Mouse (Mus musculus) neural tube, embryonic 15.5 days (tissue): ENCODE results near the gene Arl2. TPM values are rescaled to one million over a fixed set of nuclear protein-coding genes. Genes with fewer than 3 reads are reported as not detected.
A peak's percentile ranks its signal among the peaks of the same experiment; 100 is the strongest.

Experiments
- ATAC-seq: fragments of 200-750 bp; cut with Nextera tagmentation; 2 replicates; pipeline ENCODE4 v1.8.0; 2017; ENCODE audit warnings: mild to moderate bottlenecking, moderate TSS enrichment, moderate library complexity; ENCODE audit not compliant: low FRiP score
- H3K27ac ChIP-seq: fragments of 300-500 bp; sonication (generic); replicated peaks from 2 replicates; pipeline ENCODE4 v1.5.1; 2015; ENCODE audit warnings: mild to moderate bottlenecking, inconsistent platforms
- H3K27me3 ChIP-seq: fragments of 300-500 bp; sonication (generic); replicated peaks from 2 replicates; pipeline ENCODE4 v1.6.1; 2015; ENCODE audit warnings: inconsistent platforms
- H3K36me3 ChIP-seq: fragments of 300-500 bp; sonication (generic); 2 replicates; pipeline ENCODE4 v1.6.1; 2015; ENCODE audit warnings: inconsistent platforms
- H3K4me1 ChIP-seq: fragments of 300-500 bp; sonication (generic); 2 replicates; pipeline ENCODE4 v1.6.1; 2015; ENCODE audit warnings: inconsistent platforms
- H3K4me2 ChIP-seq: fragments of 300-500 bp; sonication (generic); 2 replicates; pipeline ENCODE4 v1.6.1; 2015; ENCODE audit warnings: inconsistent platforms, mild to moderate bottlenecking, moderate library complexity
- H3K4me3 ChIP-seq: fragments of 300-500 bp; sonication (generic); replicated peaks from 2 replicates; pipeline ENCODE4 v1.5.1; 2015; ENCODE audit warnings: mild to moderate bottlenecking, inconsistent platforms
- H3K9ac ChIP-seq: fragments of 300-500 bp; sonication (generic); replicated peaks from 2 replicates; pipeline ENCODE4 v1.6.1; 2015; ENCODE audit warnings: mild to moderate bottlenecking, inconsistent platforms
- H3K9me3 ChIP-seq: fragments of 300-500 bp; sonication (generic); replicated peaks from 2 replicates; pipeline ENCODE4 v1.6.1; 2016; ENCODE audit warnings: inconsistent platforms
- WGBS: fragments of 180-500 bp; shearing (Covaris S2); methylation state at CpG from one replicate; pipeline ENCODE4 v1.1.7; 2015; ENCODE audit warnings: mixed read lengths; 5-methylcytosine and 5-hydroxymethylcytosine counted together
- polyA plus RNA-seq: library from polyadenylated mRNA; unstranded; fragments of >200 nt; fragmentation: Nextera tagmentation; extraction: Ambion mirVana; gene quantifications from 2 replicates; pipeline ENCODE4 v1.2.1, GENCODE M21; 2015

Arl2 gene
- polyA plus RNA-seq, 1 experiment from 2014 or later: 157 TPM

DNA sequence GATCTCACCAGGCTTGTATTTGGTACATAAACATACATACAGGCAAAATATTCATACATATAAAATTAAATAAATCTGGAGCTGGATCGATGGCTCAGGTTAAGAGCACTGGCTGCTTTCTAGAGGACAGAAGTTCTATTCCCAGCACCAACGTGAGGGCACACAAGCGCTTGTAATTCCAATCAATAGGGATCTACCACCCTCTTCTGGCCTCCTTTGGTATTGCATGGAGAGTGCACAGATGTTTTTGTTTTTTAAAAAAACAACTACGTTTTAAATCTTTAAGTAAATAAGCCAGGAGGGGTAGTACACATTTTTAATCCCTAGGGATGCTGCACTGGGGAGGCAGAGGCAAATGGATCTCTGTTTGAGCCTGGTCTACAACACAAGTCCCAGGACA, 15.1 kb downstream of the Arl2 start:
- Histone ChIP-seq H3K36me3 (0 out of 2 replicates have a peak, but pooled peaks cover 5% of the 10 kb centered on the region), H3K4me1 (peaks cover 13% of the 10 kb centered on the region), H3K9ac (no peak overlapping the region), H3K9me3 (no peaks in the 10 kb centered on the region), H3K27ac (no peak overlapping the region), H3K4me3 (no peak overlapping the region), H3K27me3 (no peaks in the 10 kb centered on the region), H3K4me2 (no peak overlapping the region)
- 18% methylated on average over 4 of the region's 4 CpGs for WGBS
- no peak for ATAC-seq

DNA sequence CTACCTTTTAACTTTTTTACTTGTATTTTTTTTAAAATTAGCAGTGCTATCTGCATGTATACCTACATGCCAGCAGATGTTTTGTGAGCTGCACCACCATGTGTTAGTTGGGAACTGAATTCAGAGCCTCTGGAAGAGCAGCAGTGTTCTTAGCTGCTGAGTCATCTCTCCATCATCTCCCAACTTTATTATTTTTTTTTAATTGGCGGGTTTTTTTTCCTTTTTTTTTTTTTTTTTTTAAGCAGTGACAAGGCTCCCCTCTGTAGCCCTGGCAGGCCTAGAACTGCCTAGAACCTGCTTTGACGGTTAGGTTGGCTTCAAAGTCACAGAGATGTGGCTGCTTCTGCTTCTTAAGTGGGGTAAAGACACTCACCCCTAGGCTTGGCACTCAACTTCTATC, 16.4 kb downstream of the Arl2 start:
- peaks cover 14% of the 10 kb centered on the region for H3K4me1 ChIP-seq
- no peak for ATAC-seq
- peaks cover 10% of the 10 kb centered on the region for H3K36me3 ChIP-seq
- H3K4me3 ChIP-seq: no peak overlapping the region
- H3K9ac ChIP-seq: no peak overlapping the region
- H3K27ac ChIP-seq: no peak overlapping the region
- WGBS: 73% methylated on average over 2 of the region's 2 CpGs
- H3K27me3 ChIP-seq: no peaks in the 10 kb centered on the region
- no peak overlapping the region for H3K4me2 ChIP-seq
- no peaks in the 10 kb centered on the region for H3K9me3 ChIP-seq

DNA sequence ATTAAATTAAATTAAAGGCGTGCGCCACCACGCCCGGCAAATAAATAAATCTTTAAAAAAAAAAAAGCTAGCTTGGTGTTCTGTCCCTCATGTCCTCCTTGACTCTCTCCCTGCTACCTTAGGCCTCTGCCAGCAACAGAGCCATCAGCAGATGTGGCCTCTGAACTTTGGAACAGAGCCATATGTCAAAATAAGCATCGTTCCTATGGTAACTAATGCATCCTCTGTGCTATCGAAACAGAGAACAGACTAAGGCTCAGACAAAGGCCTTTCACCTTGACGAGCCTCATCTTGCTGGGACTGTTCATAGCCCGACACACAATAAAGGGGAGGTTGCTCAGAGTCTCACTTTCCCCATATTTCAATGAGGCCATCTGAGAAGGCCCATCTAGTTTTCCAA, 18.0 kb downstream of the Arl2 start:
- Histone ChIP-seq H3K9ac (no peak overlapping the region), H3K27ac (no peak overlapping the region), H3K4me1 (peaks cover 23% of the 10 kb centered on the region), H3K4me3 (no peak overlapping the region), H3K27me3 (no peaks in the 10 kb centered on the region), H3K36me3 (peaks cover 10% of the 10 kb centered on the region), H3K9me3 (no peaks in the 10 kb centered on the region), H3K4me2 (no peak overlapping the region)
- ATAC-seq: no peak
- 62% methylated on average over 8 of the region's 8 CpGs for WGBS

DNA sequence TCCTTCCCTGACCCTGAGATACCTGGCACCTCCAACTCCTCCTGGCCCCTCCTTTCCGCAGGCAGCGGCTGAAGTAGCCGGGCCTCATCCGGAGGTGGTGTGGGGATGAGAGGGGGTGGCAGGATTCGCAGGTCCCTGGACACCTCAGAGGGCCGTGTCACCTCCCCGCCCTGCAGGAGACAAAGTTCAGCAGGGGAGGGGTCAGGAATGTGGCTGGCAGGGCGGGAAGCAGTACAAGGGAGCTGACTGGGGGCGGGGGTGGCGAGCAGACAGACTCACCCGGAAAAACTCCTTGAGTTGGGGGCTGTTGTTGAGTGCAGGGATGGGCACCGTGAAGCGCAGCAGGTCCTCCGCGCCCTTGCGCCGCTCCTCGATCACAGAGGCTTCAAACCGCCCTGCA, 19.6 kb downstream of the Arl2 start:
- no peak for ATAC-seq
- 41% methylated on average over 19 of the region's 19 CpGs for WGBS
- Histone ChIP-seq H3K9me3 (no peaks in the 10 kb centered on the region), H3K27ac (no peak overlapping the region), H3K4me1 (peaks cover 31% of the 10 kb centered on the region), H3K9ac (no peak overlapping the region), H3K27me3 (no peaks in the 10 kb centered on the region), H3K4me3 (no peak overlapping the region), H3K4me2 (no peak overlapping the region), H3K36me3 (peaks cover 10% of the 10 kb centered on the region)

DNA sequence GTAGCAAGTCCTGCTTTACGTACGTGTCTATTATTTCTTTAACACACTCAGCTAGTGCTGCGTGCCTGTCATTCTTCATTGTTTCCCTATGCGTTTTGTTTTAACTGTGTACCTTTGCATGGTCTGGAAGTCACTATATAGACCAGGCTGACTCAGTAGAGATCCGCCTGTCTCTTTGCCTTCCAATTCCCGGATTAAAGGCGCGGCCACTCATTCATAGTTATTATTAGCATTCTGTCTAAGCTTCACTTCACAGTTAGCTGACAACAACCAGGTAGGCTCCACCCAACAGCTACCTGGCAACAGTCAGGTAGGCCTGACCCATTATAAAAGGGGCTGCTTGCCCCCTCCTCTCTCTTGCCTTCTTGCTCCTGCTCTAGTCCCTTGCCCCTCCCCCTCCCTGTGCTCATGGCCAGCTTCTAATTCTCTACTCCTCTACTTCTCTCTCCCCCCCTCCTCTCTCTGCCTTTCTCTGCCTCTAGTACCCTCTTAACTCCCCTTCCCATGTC, 22.6 kb downstream of the Arl2 start:
- peak overlapping the region; percentile 95 for H3K27ac ChIP-seq
- under 1% methylated on average over 8 of the region's 8 CpGs for WGBS
- H3K36me3 ChIP-seq: peaks cover 33% of the 10 kb centered on the region
- H3K27me3 ChIP-seq: no peaks in the 10 kb centered on the region
- H3K4me2 ChIP-seq: peak overlapping the region; percentile 92
- peak overlapping the region; percentile 78 for H3K9ac ChIP-seq
- peak overlapping the region; percentile 71 for H3K4me3 ChIP-seq
- H3K9me3 ChIP-seq: no peaks in the 10 kb centered on the region
- ATAC-seq: peak; percentile 54
- H3K4me1 ChIP-seq: peaks cover 35% of the 10 kb centered on the region

DNA sequence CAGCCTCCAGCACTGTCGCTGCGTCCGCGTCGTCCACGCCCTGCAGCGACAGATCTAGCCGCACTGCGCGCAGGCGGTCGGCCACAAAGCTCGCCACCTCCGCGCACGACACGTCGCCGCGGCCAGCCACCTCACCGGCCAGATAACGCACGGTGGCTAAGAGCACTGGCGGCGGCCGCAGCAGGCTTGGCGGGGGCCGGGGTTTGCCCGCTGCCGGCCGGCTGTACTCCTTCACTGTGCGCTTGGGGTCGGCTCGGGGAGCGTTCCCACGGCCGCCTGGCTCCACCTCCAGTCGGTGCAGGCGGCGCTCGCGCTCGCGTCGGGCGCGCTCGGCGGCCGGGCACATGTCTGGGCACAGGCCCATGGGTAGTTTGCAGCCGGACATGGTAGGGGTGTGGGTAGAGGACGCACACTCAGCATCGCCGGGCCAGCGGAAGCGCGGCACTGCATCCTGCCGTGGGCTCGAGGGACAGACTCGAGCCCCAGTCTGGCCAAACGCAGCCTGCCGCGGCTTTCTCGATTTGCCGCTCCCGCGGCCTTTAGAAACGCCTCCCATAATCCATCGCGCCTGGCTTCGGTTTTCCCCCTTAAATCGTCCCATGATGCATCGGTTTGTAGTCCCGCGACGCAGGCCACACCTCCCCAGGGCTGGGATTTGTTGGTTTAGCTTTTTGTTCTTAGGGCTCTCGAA, 23.2 kb downstream of the Arl2 start, which contains the start of gene Sac3d1:
Gene Sac3d1 (minus strand): TSS at position 665 of the 691 bp plus-strand sequence.
- Histone ChIP-seq H3K36me3 (peaks cover 29% of the 10 kb centered on the region), H3K27me3 (no peaks in the 10 kb centered on the region), H3K4me2 (peak within 1 kb of the TSS; percentile 92), H3K9me3 (no peaks in the 10 kb centered on the region), H3K4me1 (peaks cover 30% of the 10 kb centered on the region), H3K27ac (peak within 1 kb of the TSS; percentile 95), H3K9ac (peak within 1 kb of the TSS; percentile 78), H3K4me3 (peak within 1 kb of the TSS; percentile 71)
- peak; percentile 92 for ATAC-seq
- under 1% methylated on average over 77 of the region's 77 CpGs for WGBS

DNA sequence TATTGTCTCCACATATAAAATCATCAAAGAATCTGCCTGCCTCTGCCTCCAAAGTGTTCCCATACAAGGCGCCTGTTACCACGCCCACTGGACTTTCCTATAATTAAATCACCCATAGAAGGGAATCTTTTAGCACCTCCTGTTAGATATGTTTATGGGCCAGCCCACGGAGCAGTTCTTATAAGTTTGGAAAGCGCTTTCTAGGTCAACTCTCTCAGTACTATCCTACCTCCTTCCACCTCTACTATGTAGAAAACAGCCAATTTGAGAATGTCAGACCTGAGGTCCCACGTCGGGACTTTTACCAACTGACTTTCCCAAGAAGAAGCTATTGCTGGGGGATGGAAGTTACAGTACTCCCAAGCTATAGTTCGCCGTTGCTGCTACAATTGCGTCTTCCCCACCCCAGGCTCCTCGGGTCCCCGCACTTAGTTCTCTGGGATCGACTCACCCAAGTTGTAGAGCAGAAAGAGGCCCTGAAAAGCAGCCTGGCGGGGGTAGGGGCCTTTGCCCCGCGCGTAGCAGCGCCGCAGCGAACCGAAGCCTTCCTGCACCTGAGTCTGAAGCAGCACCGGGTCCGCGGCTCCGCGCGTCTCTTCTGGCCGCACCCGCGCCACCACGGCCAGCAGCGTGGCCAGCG, 23.9 kb downstream of the Arl2 start:
- H3K9ac ChIP-seq: peak overlapping the region; percentile 78
- peak overlapping the region; percentile 95 for H3K27ac ChIP-seq
- peak overlapping the region; percentile 71 for H3K4me3 ChIP-seq
- H3K9me3 ChIP-seq: no peaks in the 10 kb centered on the region
- H3K27me3 ChIP-seq: no peaks in the 10 kb centered on the region
- H3K36me3 ChIP-seq: peaks cover 35% of the 10 kb centered on the region
- no peak for ATAC-seq
- peak overlapping the region; percentile 92 for H3K4me2 ChIP-seq
- H3K4me1 ChIP-seq: peaks cover 30% of the 10 kb centered on the region
- WGBS: 5% methylated on average over 32 of the region's 32 CpGs

DNA sequence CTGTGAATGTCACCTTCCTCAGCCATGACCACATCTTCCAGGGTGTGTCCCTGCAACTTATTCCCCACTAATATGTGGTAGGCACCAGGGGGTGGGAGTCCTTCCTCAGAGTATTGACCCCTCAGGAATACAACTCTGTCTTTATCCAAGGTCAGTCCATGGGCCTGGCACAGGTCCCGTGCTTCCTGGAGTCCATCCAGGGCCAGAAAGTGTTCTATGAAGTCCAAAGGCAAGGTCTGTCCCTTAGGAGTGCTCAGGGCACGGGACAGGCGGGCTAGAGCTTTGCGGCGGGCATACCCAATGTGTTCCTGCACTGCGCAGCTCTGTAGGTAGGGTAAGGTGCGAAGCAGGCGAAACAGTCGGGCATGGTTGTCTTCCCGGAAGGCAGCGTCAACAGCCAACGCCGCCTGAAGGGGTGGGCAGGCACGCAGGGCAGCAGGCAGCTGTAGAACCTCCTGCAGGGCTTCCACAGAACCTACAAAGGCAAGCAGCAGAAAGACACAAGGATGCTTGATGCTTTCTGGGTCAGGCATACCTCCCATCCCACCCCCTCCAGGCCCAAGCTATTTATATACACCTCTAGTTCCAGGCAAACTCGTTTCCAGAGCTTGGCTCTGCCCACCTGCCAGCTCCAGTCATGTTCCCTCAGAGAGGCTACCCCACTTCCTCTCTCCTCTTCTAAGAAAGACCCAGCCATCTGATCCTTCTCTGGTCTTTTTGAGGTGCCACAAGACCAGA, 25.1 kb downstream of the Arl2 start:
- no peak for ATAC-seq
- WGBS: 90% methylated on average over 15 of the region's 15 CpGs
- H3K9ac ChIP-seq: 0 out of 2 replicates have a peak overlapping the region, but pooled peaks have one; percentile 36
- no peaks in the 10 kb centered on the region for H3K9me3 ChIP-seq
- peak overlapping the region; percentile 71; the same call in 1 of the 2 replicates for H3K4me3 ChIP-seq
- peaks cover 30% of the 10 kb centered on the region for H3K4me1 ChIP-seq
- H3K27me3 ChIP-seq: no peaks in the 10 kb centered on the region
- H3K27ac ChIP-seq: no peak overlapping the region
- H3K4me2 ChIP-seq: peak overlapping the region; percentile 92
- H3K36me3 ChIP-seq: peaks cover 36% of the 10 kb centered on the region

DNA sequence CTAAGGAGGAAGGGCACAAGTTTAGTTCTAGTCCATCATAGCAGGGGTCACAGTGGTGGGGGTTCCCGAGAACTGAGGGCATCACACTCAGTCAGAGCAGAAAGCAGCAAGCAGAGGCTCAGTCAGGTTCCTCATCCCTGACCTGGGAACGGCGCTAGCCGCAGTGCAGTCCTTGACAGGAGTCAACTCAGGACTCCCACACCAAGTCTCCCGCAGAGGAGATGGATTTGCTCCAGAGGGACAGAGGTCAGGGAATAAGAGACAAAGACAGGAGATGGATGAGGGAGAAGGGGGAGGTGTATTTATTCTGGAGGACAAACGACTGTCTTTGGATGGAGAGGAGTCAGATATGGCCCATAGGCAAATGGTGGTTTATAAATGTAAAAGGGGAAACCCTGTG, 28.2 kb downstream of the Arl2 start:
- ATAC-seq: no peak
- Histone ChIP-seq H3K4me3 (no peak overlapping the region), H3K27ac (no peak overlapping the region), H3K36me3 (peaks cover 31% of the 10 kb centered on the region), H3K4me1 (peaks cover 16% of the 10 kb centered on the region), H3K9ac (no peak overlapping the region), H3K4me2 (no peak overlapping the region), H3K9me3 (no peaks in the 10 kb centered on the region), H3K27me3 (no peaks in the 10 kb centered on the region)
- WGBS: 71% methylated on average over 6 of the region's 6 CpGs

DNA sequence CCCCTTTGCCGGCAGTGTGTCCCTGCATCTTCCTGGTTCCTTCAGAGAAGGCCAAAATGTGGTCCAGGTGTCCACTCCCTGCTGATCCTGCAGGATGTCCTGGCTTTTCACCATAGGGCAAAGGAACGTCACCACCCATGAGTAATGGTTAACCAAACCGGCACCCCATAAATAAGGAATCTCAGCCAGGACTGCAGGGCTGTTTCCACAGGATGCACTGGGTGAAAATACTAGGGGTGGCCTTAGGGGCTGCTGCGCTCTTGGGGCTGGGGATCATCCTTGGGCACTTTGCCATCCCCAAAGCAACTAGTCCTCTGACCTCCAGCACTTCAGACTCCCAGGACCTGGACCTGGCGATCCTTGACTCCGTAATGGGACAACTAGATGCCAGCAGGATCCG, 35.8 kb downstream of the Arl2 start, which contains the start of gene Naaladl1:
Gene Naaladl1 (plus strand): TSS at position 197 of the 400 bp plus-strand sequence.
- 88% methylated on average over 7 of the region's 7 CpGs for WGBS
- no peaks in the 10 kb centered on the region for H3K36me3 ChIP-seq
- no peak for ATAC-seq
- H3K4me3 ChIP-seq: no peak within 1 kb of the TSS
- H3K27me3 ChIP-seq: no peaks in the 10 kb centered on the region
- no peaks in the 10 kb centered on the region for H3K9me3 ChIP-seq
- no peaks in the 10 kb centered on the region for H3K4me1 ChIP-seq
- H3K4me2 ChIP-seq: no peak within 1 kb of the TSS
- no peak within 1 kb of the TSS for H3K27ac ChIP-seq
- H3K9ac ChIP-seq: no peak within 1 kb of the TSS

DNA sequence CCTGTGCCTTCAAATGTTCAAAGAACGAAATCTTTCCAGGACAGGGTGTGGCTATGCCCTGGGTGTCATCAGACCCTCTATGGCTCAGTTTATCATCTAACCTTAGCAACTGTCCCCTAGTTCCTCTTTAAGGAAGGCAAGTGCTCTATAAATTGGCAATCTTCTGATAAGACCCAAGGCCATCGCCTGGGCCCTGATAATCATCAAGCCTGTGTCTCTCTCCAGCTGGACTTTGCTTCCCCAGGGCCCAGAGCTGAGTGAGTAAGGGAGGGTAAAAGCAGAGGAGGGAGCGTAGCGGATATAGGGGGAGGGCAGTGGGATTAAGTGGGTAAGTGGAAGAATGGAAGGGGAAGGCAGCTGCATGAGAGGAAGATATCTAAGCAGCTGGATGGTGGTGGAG, 36.9 kb downstream of the Arl2 start:
- Histone ChIP-seq H3K27ac (no peak overlapping the region), H3K4me2 (no peak overlapping the region), H3K9me3 (no peaks in the 10 kb centered on the region), H3K27me3 (no peaks in the 10 kb centered on the region), H3K9ac (no peak overlapping the region), H3K4me3 (no peak overlapping the region), H3K4me1 (no peaks in the 10 kb centered on the region), H3K36me3 (no peaks in the 10 kb centered on the region)
- WGBS: 89% methylated on average over 4 of the region's 4 CpGs
- no peak for ATAC-seq
